Mouse (Mus musculus): Measurements from ENCODE around the gene 4930583I09Rik. TPM values are rescaled to one million over a fixed set of nuclear protein-coding genes. Genes with fewer than 3 reads are reported as not detected.

Gene 4930583I09Rik
- total RNA-seq (2021) = not detected

DNA sequence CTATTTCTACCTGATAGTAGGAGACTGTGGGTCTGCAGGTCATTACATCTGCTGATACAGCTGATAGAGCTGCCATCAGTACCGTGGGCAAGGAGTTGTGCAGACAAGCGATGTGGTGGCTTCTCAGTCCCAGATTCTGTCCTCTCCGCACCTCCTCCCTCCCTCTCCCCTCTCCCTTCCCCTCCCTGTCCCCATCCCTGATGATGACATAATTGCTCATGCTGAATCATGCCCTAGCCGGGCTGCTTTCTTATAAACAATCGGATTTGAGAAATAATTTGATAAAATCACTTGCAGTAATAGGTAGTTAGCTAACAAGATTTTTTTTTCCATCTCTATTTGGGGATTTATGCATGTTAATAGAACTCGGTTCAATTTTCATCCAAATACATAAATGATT lies at the start of gene 4930583I09Rik:
Gene 4930583I09Rik (minus strand): TSS at position 144 of the 400 bp plus-strand sequence.
- intact Hi-C loops (cut with DNase I) = no loop called here
- DNase-seq (ENCODE audit: low spot score in 2 of 2) = no peak

DNA sequence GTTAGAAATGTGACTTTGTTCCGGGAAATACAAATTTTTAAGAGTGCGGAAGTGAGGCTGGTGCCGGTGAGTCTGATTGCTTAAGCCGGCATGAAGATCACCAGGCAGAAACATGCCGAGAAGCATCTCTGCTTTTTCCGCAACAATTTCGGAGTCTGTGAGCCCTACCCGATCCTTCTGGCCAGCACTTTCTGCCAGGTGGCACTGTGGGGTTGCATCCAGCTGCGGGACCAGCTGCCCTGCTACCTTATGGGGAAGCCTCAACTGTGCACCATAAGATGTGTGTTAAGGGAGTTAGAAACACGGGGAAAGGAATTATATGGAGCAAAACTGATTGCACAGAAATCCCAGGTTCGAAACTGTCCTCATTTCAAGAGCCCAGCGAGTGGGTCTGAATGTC lies 40.2 kb upstream of the 4930583I09Rik start:
- DNase-seq (ENCODE audit: low spot score in 2 of 2) = no peak
- intact Hi-C loops (cut with DNase I) = no loop called here

DNA sequence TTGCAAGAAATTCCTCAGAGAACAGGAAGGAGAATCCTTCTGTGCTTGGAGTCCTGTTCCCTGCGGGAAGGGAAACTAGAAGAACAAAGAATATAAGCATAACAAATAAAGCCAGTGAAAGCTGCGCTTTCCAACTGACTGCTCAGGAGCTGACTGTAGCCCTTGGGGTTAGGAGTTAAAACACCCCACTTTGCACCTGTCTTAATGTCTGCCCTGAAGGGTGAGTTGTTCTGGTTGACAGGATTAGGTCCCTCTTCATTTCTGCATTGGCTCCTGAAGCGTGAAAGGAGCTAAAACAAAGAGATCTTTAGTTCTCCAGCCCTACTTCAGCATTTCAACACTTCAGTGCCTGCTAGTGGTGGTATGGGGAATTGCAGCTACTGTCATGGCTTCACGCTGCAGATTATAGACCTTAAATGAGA lies 37.8 kb upstream of the 4930583I09Rik start:
- intact Hi-C loops (cut with DNase I) = no loop called here
- DNase-seq (ENCODE audit: low spot score in 2 of 2) = no peak

DNA sequence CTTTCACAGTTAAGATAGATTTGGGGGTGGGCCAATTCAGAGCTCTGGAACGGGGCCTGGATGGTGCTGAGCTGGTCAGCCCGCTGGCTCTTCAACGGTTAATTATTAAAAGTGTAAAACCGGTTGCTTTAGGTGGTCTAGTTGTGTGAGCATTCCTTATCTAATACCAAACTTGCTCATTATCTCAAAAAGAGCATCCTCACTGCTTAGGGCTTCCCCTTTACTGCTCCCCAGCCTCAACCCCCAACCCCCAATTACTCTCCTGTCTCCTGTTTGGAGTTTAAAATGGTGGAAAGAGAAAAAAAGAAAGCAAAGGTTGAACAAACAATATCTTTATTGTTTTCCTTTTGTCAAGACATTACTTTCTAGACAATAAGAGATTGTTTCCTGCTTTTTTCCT lies 27.9 kb upstream of the 4930583I09Rik start:
- DNase-seq (ENCODE audit: low spot score in 2 of 2) = no peak
- intact Hi-C loops (cut with DNase I) = no loop called here

DNA sequence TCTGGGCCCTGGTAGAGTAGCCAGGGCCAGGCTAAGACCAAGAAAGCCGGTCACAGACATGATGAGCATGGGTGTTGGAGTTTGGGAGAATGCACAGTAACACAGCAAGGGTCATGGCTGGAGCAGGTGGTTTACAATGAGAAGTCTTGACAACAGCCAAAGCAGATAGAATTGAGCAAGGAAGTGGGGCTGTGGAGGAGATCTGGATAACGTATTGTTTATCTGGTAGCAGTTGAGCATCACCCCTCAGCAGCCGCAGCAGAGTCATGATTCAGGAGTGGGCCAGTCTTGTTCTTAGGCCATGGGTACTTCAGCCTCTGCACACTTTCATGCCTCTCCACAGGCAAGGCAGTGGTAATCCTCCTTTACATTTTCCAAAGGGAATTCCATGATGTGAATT lies 25.1 kb upstream of the 4930583I09Rik start:
- DNase-seq (ENCODE audit: low spot score in 2 of 2) = no peak
- intact Hi-C loops (cut with DNase I) = no loop called here

DNA sequence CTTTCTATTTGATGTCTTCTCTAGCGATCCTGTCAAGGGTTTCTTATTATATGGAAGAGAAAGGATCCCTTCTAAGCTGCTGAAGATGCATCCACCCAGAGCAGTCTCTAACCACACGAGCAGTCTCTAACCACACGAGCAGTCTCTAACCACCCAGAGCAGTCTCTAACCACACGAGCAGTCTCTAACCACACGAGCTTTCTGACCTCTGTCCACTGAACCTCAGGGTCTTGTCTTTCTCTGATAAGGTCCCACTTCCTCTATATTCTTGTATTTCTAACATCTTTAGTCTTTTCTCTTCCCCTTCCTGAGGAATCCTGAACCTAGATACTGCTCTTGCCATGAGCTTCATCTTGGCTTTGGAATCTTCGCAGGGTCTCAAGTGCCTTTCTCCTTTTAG lies 23.0 kb upstream of the 4930583I09Rik start:
- intact Hi-C loops (cut with DNase I) = no loop called here
- DNase-seq (ENCODE audit: low spot score in 2 of 2) = no peak

DNA sequence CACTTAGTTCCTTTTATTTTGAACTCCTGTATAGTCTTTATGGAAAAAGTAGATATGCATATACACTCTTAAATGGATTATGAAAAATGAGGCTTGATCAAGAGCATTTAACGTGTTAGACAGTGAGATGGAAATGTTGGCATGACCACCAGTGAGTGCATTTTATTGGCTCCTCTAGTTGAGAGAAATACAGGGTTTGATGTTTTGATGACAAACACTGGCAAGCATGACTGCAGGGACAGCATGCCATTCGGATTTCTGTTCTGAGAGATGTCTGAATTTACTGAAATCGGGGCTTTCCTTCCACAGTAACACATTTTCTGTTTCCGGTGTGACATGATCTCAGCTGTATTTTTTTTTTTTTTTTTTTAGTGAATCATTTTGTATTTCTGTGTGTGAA lies 12.2 kb upstream of the 4930583I09Rik start:
- intact Hi-C loops (cut with DNase I) = no loop called here
- no peak for DNase-seq (ENCODE audit: low spot score in 2 of 2)

DNA sequence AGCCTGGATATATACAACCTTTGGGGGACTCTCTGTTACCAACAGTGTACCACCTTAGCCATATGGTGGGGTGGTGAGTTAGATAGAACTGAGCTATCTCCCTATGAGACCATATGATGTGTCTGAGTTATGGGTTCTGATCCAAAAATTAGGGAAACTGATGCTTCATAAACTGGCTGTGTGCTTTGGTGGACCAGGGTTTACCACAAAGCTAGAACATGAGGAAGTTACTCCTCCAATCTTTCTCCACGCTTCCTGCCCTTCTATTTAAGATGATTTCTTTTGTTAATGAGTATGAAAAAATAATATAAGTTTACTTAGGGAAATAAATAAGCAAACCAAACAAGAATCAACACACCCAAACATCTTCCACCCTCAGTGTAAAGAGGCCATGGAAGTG lies 10.8 kb upstream of the 4930583I09Rik start:
- intact Hi-C loops (cut with DNase I) = no loop called here
- no peak for DNase-seq (ENCODE audit: low spot score in 2 of 2)

DNA sequence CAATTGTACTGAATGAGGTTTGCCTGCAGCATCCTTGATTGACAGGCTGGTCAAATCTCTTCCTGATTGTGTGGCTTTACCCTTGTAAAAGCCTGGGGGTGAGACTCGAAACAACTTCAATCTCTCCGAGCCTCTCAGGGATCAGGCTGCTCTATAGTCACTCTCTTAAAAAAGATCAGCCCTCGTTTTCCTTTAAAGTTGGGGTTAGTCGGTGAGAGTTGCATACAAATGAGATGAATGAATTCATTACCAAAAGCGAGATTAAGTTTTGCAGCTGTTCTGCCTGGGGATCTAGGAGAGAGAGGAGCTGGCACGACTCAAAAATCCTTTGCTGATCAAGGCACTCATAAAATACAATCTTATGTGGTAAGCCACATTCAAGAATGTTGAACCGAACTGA lies 1.0 kb upstream of the 4930583I09Rik start:
- peak in 1 of 2 experiments; percentile 59 for DNase-seq (ENCODE audit: low spot score in 2 of 2)
- intact Hi-C loops (cut with DNase I) = no loop called here

DNA sequence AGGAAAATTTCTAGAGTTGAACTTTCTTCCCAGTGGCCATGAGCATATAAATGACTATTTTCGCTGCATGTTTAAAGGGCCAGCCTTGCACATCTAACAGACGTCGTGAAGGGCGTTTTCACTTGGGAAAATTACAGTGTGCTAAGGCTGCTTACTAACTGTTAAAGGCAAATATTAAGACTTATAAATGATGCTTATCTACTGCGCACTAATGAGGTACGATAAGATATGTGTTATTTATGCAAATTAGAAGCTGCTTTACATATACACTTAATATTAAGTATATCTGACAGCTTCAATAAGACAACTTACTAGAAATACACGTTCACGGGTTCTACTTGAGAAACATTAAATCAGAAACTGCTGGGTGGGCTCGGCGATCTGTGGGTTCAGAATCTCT lies 481 bp upstream of the 4930583I09Rik start:
- intact Hi-C loops (cut with DNase I) = no loop called here
- no peak for DNase-seq (ENCODE audit: low spot score in 2 of 2)

DNA sequence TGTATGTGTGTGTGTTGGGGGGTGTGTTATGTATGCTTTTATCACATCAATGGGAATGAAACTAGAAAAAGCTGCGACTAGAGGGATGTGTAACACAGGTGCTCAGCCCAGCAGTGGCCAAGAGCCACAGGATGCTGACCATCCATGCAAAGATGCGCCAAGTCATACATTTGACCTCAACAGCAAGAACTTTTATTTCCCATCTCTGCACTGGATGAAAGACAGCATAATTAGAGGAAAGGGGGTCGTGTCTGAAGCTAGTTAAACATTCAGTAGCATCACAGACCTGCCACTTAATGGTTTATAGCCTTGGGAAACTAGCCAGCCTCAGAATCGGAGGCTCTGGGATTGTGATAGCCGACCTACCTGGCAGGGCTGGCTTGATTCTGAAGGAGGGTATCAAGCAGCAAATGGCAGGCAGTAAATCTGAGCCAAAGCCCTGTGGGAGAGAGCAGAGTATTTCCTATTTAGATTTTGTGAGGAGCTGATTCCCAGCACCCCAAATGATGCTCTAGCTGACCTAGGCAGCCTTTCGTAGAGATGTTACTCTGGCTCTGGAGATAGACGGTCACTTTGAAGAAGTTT lies 1.9 kb downstream of the 4930583I09Rik start:
- intact Hi-C loops (cut with DNase I) = no loop called here
- no peak for DNase-seq (ENCODE audit: low spot score in 2 of 2)

DNA sequence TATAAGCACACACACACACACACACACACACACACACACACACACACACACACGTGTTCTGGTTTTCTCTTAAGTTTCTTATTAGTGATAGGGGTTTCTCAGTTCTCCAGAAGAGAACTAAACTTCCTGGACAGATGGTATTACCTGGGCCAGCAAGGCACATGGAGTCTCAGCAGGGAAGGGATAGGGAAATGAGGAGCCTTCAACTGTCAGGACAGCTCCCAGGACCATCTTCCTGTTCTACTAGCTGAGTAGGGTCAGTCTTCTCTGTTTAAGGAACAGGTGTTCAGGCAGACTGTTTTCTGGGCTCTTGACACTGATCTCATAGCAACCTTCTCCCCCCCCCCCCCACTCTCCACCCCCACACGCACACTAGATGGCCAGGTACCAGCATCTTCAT lies 2.8 kb downstream of the 4930583I09Rik start:
- intact Hi-C loops (cut with DNase I) = no loop called here
- no peak for DNase-seq (ENCODE audit: low spot score in 2 of 2)

DNA sequence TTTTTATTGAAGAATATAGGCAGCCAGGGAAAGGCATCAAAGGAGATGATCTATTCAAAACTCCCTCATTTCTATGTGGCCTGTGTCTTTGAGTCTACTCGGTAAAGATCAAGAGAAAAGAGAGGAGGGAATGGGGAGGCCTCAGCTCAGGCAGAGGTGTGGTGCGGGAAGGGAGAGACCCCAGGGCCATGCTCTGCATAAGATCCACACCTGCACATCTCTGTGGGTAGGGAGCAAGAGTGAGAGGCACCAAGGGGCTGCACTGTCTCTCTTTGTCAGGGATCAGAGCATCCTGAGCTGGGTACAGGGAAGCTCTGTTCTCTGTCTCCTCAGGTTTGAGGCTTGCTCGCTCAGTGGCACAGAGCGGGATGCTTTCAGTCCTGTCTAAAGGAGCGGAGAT lies 8.4 kb downstream of the 4930583I09Rik start:
- no peak for DNase-seq (ENCODE audit: low spot score in 2 of 2)
- intact Hi-C loops (cut with DNase I) = no loop called here

DNA sequence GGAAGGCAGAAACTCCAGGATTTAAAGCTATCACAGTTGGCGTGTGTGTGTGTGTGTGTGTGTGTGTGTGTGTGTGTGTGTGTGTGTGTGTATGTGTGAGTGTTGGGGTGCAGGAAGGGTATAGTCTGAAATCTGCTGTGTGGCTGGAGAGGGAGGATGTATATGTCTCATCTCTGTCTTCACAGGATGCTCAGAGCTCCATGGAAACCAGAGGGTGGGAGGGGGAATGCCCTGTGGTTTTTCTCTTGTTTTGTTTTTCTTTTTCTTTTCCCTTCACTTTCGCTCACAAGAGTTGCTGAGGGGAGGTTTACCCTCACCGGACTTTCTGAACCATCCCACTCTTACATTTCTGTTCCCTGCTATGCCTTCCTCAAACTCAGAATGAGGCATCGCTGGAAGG lies 9.0 kb downstream of the 4930583I09Rik start:
- peak in 1 of 2 experiments; percentile 35 for DNase-seq (ENCODE audit: low spot score in 2 of 2)
- intact Hi-C loops (cut with DNase I) = no loop called here

DNA sequence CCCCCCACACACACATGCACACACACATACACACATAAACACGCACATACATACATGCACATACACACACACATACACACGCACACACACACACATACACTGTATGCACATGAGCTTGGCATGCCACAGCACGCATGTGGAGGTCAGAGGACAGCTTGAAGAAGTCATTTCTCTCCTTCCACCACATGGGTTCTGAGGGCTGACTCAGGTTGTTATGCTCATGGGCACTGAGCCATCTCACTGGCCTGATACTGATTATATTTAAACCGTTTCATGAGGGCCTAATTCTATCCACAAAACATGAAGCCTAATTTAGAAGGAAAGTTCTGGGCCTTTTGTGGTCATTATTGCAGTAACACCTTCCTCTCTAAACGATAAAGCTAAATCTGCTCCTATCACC lies 13.3 kb downstream of the 4930583I09Rik start:
- intact Hi-C loops (cut with DNase I) = no loop called here
- DNase-seq (ENCODE audit: low spot score in 2 of 2) = no peak

DNA sequence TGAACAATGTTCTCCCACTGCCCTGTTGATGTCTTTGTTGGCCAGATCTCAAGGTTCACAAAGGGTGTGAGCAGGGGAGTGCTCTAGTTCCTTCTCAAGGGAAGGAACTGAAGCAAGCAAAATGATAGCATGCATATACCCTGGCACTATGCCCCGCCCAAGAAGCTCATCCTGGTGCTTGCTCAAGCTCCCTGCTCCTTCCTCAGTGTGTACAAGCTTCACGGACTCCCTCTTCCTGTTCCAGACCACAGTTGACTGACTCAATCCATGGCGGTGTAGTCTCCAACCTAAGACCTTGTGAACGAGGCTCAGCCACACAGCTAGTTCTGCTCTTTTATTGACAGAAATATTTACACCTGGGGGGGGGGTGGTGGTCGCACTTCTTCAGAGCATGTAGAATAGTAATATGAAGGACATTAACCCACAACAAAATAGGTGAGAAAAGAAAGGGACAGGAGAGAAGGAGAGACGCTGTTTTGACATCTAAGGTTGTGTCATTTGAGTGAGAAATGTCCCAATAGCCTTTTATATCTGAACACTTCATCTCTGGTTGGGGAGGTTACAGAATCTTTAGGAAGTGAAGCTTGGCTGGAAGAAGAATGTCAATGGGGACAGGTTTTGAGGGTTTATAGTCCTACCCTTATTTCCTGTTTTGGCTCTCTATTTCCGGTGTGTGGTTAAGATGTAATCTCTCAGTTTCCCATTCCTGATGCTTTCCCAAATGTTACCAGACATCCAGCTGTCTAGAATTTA lies 14.9 kb downstream of the 4930583I09Rik start:
- intact Hi-C loops (cut with DNase I) = no loop called here
- DNase-seq (ENCODE audit: low spot score in 2 of 2) = no peak

DNA sequence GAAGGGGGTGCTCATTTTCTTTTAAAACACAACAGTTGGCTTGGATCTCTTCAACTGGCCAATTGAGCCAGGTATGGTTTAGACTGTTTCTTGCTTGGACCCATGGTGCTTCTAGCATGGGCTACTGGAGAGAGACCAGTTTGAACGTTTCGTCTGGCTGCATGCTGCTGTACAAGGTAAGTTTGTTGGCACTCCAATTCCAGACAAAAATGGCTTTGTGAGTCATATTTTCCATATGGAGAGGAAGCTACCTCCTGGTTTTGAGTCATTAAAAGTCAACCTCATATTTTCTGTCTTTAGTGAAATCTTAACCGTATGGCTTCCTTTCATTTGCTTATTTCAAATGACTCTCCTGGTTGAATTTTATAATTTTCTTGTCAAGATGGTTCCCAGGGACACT lies 19.6 kb downstream of the 4930583I09Rik start:
- intact Hi-C loops (cut with DNase I) = no loop called here
- DNase-seq (ENCODE audit: low spot score in 2 of 2) = peak in 1 of 2 experiments; percentile 22

DNA sequence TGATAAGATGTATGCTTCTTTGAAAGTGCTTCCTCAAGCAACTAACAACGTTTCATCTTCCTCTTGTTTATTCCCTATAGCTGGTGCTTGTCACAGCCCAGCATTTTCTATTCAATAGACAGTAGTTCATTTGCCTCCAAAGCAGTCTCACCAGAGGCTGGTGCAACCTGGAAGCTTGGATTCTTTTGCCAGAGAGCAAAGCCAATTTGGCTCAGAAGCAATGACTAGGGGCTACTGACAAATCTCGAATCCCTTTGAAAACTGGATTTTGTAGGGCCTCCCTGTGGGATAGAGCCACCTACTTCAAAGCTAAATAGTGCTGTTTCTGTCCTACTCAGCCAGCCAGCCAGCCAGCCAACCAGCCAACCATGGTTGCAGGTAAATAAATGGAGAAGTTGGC lies 20.1 kb downstream of the 4930583I09Rik start:
- intact Hi-C loops (cut with DNase I) = no loop called here
- no peak for DNase-seq (ENCODE audit: low spot score in 2 of 2)

DNA sequence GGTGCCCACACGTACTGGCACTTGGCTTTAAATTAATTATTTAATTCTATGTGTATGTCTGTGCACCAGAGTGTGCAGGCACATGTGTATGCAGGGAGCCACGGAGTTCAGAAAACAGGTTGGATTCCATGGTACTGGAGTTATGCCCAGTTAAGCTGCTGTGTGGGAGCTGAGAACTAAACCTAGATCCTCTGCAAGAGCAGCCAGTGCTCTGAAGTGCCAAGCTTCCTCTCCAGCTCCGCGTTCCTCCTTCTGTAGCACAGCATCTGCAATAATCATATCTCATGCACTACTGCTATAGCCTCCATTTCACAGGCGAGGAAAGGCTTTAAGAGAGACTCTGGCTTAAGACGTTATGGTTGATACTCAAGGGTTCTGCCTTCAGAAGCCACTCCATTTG lies 22.3 kb downstream of the 4930583I09Rik start:
- intact Hi-C loops (cut with DNase I) = no loop called here

DNA sequence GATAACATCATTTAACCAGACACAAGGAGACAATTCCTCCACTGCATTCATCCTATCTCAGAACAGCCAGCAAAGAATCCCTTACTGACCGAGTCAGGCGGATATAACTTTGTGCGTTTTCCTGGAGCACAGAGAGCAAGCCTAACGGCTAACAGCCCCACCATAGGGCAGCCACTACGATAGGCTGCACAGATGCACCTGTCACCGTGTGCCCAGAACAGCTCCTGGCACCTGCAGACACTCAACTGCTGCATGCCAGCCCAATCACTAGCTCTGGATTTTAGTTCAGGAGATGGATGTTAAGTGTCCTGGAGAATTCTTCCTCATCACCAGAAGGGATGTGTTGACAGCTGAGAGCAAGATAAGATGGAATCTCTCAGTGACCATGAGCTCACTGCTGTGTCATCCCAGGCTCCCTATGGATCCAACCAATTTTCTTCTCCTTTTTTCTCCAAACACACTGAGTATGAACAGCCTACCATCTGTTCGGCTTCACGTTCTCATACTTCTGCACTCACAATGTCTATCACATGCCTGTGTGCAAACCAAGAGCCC lies 29.8 kb downstream of the 4930583I09Rik start:
- no peak for DNase-seq (ENCODE audit: low spot score in 2 of 2)
- intact Hi-C loops (cut with DNase I) = no loop called here

More for the DNA sequence above, 22.3 kb downstream of the 4930583I09Rik start:
- DNase-seq (ENCODE audit: low spot score in 2 of 2) = no peak

All from left cerebral cortex, postnatal 25 days (tissue).